Mouse (Mus musculus) hindbrain, postnatal 0 days (tissue): ENCODE measurements around the gene Iffo2. TPM values are rescaled to one million over a fixed set of nuclear protein-coding genes. Genes with fewer than 3 reads are reported as not detected.

Experiments used
- ATAC-seq: fragments of 200-750 bp; cut with Nextera tagmentation; 2 replicates; pipeline ENCODE4 v1.8.0; 2017; ENCODE audit warnings: mild to moderate bottlenecking, moderate TSS enrichment, moderate library complexity
- DNase-seq: peaks from one replicate; pipeline ENCODE4 v3.0.0-alpha.2; 2015; ENCODE audit warnings: low spot score
- H3K27ac ChIP-seq: fragments of 300-500 bp; sonication (generic); 2 replicates; pipeline ENCODE4 v1.5.1; 2014; ENCODE audit warnings: mild to moderate bottlenecking
- H3K27me3 ChIP-seq: fragments of 300-500 bp; sonication (generic); 2 replicates; pipeline ENCODE4 v1.6.1; 2014; ENCODE audit warnings: low read length, mixed read lengths; ENCODE audit not compliant: insufficient read depth
- H3K36me3 ChIP-seq: fragments of 300-500 bp; sonication (generic); 2 replicates; pipeline ENCODE4 v1.6.1; 2014; ENCODE audit warnings: low read length, mixed read lengths; ENCODE audit not compliant: insufficient read depth
- H3K4me1 ChIP-seq: fragments of 300-500 bp; sonication (generic); 2 replicates; pipeline ENCODE4 v1.6.1; 2014; ENCODE audit warnings: antibody characterized with exemption, low read length, mixed read lengths; ENCODE audit not compliant: insufficient read depth
- H3K4me2 ChIP-seq: fragments of 300-500 bp; sonication (generic); 2 replicates; pipeline ENCODE4 v1.6.1; 2014; ENCODE audit warnings: low read depth, mild to moderate bottlenecking, low read length, moderate library complexity, mixed read lengths
- H3K4me3 ChIP-seq: fragments of 300-500 bp; sonication (generic); 2 replicates; pipeline ENCODE4 v1.5.1; 2014; ENCODE audit warnings: low read length
- H3K9ac ChIP-seq: fragments of 300-500 bp; sonication (generic); replicated peaks from 2 replicates; pipeline ENCODE4 v1.6.1; 2014; ENCODE audit warnings: mild to moderate bottlenecking, low read length, moderate library complexity, mixed read lengths
- H3K9me3 ChIP-seq: fragments of 300-500 bp; sonication (generic); 2 replicates; pipeline ENCODE4 v1.6.1; 2016; ENCODE audit warnings: low read length, mixed read lengths
- CTCF ChIP-seq: IDR thresholded peaks from 2 replicates; pipeline ENCODE4 v1.5.1; 2016; ENCODE audit warnings: antibody characterized with exemption, control low read depth, low read depth
- WGBS: fragments of 180-500 bp; shearing (Covaris S2); extraction: QIAGEN DNeasy Blood & Tissue Kit; methylation state at CpG from one replicate; pipeline ENCODE4 v1.1.7; 2014; 5-methylcytosine and 5-hydroxymethylcytosine counted together
- polyA plus RNA-seq: library from polyadenylated mRNA; unstranded; fragments of >200 nt; fragmentation: Nextera tagmentation; extraction: Ambion mirVana; gene quantifications from 2 replicates; pipeline ENCODE4 v1.2.1, GENCODE M21; 2015
- total RNA-seq: library from RNA; depleted of rRNA; stranded (reverse); fragments of >200 nt; gene quantifications from 2 replicates; pipeline ENCODE4 v1.2.3, GENCODE M21; 2014

The Iffo2 gene
- total and polyA plus RNA-seq, 2 experiments from 2014 or later: 6.8 to 14.4 TPM

DNA sequence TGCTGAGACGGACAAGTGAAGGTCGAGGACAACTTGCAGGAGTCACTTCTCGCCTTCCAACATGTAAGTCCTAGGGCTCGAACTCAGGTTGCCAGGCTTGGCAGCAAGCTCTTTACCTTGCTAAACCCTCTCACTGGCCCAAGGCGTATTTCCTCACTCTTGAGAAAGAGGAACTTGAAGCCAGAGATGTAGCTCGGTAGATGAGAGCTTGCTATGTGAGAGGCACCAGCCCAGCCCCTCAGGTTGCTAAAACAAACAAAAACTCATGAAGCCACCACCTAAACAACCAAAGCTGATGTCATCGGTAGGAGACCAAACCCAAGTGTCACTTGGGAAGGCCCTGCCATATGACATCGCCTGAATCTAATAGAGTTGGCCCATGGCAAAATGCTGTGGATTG lies 26.4 kb upstream of the Iffo2 start:
- no peaks in the 10 kb centered on the region for H3K27me3 ChIP-seq
- H3K9ac ChIP-seq: no peak overlapping the region
- WGBS: 87% methylated on average over 8 of the region's 8 CpGs
- no peak for TF ChIP-seq CTCF
- DNase-seq (no peak), ATAC-seq (no peak)
- H3K36me3 ChIP-seq: no peaks in the 10 kb centered on the region
- H3K9me3 ChIP-seq: no peaks in the 10 kb centered on the region
- H3K4me1 ChIP-seq: no peaks in the 10 kb centered on the region; the same call in 1 of the 2 replicates
- no peak overlapping the region for H3K27ac ChIP-seq
- no peak overlapping the region for H3K4me2 ChIP-seq
- no peak overlapping the region for H3K4me3 ChIP-seq

DNA sequence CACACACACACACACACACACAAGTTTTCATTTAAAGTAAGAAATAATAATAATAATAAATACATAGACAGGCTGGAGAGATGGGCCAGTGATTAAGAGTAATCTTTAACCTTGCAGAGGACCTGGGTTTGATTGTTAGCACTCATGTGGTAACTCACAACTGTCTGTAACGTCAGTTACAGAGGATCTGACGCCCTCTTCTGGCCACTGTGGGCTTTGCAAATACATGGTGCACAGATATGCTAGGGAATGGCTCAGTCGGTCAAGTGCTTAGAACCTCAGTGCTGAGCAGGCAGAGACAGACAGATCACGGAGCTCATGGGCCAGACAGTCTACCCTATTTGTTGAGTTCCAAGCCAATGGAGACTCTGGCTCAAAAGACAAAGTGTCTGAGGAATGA lies 24.6 kb upstream of the Iffo2 start:
- DNase-seq: no peak
- no peaks in the 10 kb centered on the region; the same call in 1 of the 2 replicates for H3K4me1 ChIP-seq
- no peak for ATAC-seq
- no peaks in the 10 kb centered on the region for H3K27me3 ChIP-seq
- WGBS: 78% methylated on average over 4 of the region's 4 CpGs
- no peaks in the 10 kb centered on the region for H3K36me3 ChIP-seq
- no peak overlapping the region for H3K4me3 ChIP-seq
- no peak overlapping the region for H3K27ac ChIP-seq
- no peaks in the 10 kb centered on the region for H3K9me3 ChIP-seq
- no peak overlapping the region for H3K4me2 ChIP-seq
- no peak for TF ChIP-seq CTCF
- H3K9ac ChIP-seq: no peak overlapping the region

DNA sequence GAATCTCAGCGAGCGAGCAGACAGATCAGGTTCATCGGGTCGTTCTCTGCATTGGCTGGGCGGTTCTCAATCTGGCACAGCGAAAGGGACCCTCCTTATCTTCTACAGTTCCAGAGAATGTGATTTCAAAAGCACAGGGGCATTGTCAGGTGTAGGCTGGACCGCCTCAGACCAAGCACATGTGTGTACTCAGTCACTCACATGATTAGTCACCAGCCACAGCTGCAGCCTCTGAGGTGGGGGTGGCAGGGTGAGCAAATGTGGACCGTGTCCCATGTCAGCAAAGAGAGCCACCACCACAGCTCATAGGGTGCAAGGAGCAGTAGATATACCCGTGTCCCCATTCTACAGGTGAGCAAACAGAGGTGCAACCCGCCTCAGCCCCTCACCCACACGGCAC lies 23.6 kb upstream of the Iffo2 start:
- no peak overlapping the region for H3K9ac ChIP-seq
- H3K4me2 ChIP-seq: no peak overlapping the region
- H3K9me3 ChIP-seq: no peaks in the 10 kb centered on the region
- no peak overlapping the region for H3K27ac ChIP-seq
- no peak for DNase-seq
- no peak for TF ChIP-seq CTCF
- H3K4me1 ChIP-seq: no peaks in the 10 kb centered on the region
- 89% methylated on average over 11 of the region's 11 CpGs for WGBS
- H3K27me3 ChIP-seq: no peaks in the 10 kb centered on the region
- H3K4me3 ChIP-seq: no peak overlapping the region
- H3K36me3 ChIP-seq: no peaks in the 10 kb centered on the region
- ATAC-seq: no peak

DNA sequence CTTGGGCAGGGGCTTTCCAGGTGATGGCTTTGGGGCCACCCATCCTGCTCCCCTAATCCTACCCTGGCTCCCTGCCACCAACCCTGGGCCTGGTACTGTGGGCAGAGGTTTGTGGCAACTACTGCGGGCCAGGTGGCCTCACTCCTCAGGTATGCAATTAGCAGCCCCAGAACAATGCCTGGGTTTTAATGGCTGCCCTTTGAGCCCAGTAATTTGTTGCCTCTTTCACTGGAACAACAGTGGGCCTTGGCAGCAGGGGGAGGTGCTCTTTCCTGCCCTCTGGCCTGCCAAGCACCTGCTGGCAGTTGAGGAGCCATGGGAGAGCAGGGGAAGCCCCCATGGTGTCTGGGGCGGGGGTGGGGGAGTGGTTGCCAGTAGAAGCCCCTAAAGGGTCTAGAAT lies 21.3 kb upstream of the Iffo2 start:
- DNase-seq (no peak), ATAC-seq (no peak)
- no peak overlapping the region for H3K4me2 ChIP-seq
- no peaks in the 10 kb centered on the region for H3K9me3 ChIP-seq
- H3K36me3 ChIP-seq: no peaks in the 10 kb centered on the region
- H3K27ac ChIP-seq: no peak overlapping the region
- no peak overlapping the region for H3K4me3 ChIP-seq
- WGBS: 83% methylated on average over 2 of the region's 2 CpGs
- H3K4me1 ChIP-seq: no peaks in the 10 kb centered on the region
- no peaks in the 10 kb centered on the region for H3K27me3 ChIP-seq
- no peak for TF ChIP-seq CTCF
- no peak overlapping the region for H3K9ac ChIP-seq

DNA sequence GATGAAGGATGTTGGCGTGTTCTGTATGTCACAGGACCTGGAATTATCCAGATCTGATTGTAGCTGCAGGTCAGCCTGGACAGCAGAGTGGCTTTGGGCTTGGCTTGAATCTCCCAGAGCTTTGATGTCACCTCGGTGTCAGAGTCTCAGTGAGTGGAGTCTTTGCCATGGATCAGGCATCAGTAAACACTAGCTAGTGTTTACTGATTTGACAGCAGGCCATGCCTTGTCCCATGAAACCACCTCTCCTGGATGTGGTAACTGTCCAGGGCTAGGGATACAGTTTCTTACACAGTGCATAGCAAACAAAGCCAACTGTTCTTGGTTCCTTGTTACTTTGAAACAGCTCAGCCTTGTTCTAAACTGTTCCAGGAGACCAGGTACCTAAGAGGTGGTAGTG lies 18.8 kb upstream of the Iffo2 start:
- DNase-seq (no peak), ATAC-seq (no peak)
- H3K9ac ChIP-seq: no peak overlapping the region
- no peak for TF ChIP-seq CTCF
- no peaks in the 10 kb centered on the region for H3K9me3 ChIP-seq
- H3K27me3 ChIP-seq: no peaks in the 10 kb centered on the region
- no peak overlapping the region for H3K27ac ChIP-seq
- no peaks in the 10 kb centered on the region for H3K4me1 ChIP-seq
- H3K4me3 ChIP-seq: no peak overlapping the region
- no peaks in the 10 kb centered on the region for H3K36me3 ChIP-seq
- H3K4me2 ChIP-seq: no peak overlapping the region
- 81% methylated on average over 2 of the region's 2 CpGs for WGBS

DNA sequence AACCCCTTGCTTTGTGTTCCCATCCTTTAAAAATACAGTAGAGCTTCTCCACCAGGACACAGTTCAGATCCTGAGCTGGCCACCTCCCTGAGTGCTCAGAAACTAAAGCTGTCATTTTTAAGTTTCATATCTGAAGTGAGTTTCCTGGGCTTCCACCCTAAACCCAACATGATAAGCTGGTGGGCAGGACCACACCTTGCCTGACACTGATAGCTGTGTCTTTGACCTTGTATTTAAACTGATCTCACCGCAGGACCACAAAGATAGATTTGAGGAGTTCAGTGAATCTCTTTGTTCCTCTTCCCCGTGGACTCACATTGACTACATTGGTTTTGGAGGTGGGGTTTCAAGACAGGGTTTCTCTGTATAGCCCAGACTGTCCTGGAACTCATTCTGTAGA lies 17.4 kb upstream of the Iffo2 start:
- no peak for TF ChIP-seq CTCF
- DNase-seq: no peak
- Histone ChIP-seq H3K27ac (no peak overlapping the region), H3K4me2 (no peak overlapping the region), H3K4me3 (no peak overlapping the region), H3K4me1 (no peaks in the 10 kb centered on the region), H3K27me3 (no peaks in the 10 kb centered on the region), H3K9me3 (no peaks in the 10 kb centered on the region), H3K36me3 (no peaks in the 10 kb centered on the region), H3K9ac (no peak overlapping the region)
- no peak for ATAC-seq
- 77% methylated on average over 2 of the region's 2 CpGs for WGBS

DNA sequence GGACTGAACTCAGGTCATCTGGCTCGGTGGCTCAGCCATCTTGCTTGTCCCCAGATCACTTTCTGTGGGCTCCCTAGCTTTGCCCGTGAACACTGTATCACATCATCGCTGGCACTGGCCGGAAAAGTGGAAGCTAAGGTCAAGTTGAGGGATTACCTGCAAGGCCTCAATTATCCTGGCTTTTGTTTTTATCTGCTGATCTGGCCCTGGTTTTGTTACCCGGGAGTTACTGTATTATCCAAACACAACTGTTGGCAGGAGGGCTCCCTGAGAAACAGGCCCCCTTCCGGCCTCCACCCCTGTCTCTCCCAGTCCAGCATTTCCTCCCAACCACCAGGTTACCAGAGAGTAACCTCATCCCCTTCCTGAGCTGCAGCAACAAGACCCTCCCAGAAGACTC lies 11.1 kb upstream of the Iffo2 start:
- Histone ChIP-seq H3K4me2 (no peak overlapping the region), H3K9me3 (no peaks in the 10 kb centered on the region), H3K9ac (no peak overlapping the region), H3K36me3 (no peaks in the 10 kb centered on the region), H3K4me1 (no peaks in the 10 kb centered on the region), H3K27me3 (no peaks in the 10 kb centered on the region), H3K27ac (no peak overlapping the region), H3K4me3 (no peak overlapping the region)
- no peak for ATAC-seq
- DNase-seq: no peak
- TF ChIP-seq CTCF: no peak
- WGBS: 82% methylated on average over 6 of the region's 6 CpGs

DNA sequence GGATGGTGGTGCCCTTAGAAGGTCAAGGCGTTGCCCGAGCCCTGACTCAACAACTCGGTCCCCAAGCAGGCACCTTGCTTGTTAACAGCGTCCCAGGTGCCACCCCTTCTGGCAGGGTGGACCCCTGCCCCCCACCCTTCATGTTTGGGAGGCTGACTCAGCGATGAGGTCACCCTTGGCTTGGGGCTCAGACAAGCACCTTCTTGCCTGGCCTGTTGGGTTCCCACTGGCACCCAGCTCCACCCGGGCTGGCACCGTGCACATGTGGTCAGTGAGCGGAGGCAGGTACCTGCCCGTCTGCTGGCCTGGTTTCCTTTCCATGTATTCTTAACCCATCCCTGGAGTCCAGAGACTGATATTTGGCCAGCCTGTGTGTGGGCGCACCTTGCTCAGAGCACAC lies 8.4 kb upstream of the Iffo2 start:
- no peak overlapping the region for H3K9ac ChIP-seq
- H3K27me3 ChIP-seq: no peaks in the 10 kb centered on the region
- no peaks in the 10 kb centered on the region for H3K9me3 ChIP-seq
- TF ChIP-seq CTCF: no peak
- H3K4me3 ChIP-seq: no peak overlapping the region
- 90% methylated on average over 10 of the region's 10 CpGs for WGBS
- no peak for ATAC-seq
- no peaks in the 10 kb centered on the region for H3K36me3 ChIP-seq
- 0 out of 2 replicates have a peak, but pooled peaks cover 5% of the 10 kb centered on the region for H3K4me1 ChIP-seq
- DNase-seq: no peak
- H3K4me2 ChIP-seq: no peak overlapping the region
- H3K27ac ChIP-seq: no peak overlapping the region
